Comparison of ENCODE assay signal across 8 mouse cellular contexts in genomic region chr2:155237276-155237675, GRCm38 (mm10). TPM values are rescaled to one million over a fixed set of nuclear protein-coding genes. Genes with fewer than 3 reads are reported as not detected.
A peak's percentile ranks its signal among the peaks of the same experiment; 100 is the strongest.
DNase-seq lines count a peak whose midpoint lies in the region; ATAC-seq and TF ChIP-seq lines count a peak whose summit lies in the region.

No protein-coding gene starts in this region.

- peaks cover 32% of the 10 kb centered on the region for H3K79me2 ChIP-seq in MEL (ENCODE audit: control insufficient read depth, insufficient read depth, low read length, poor library complexity)

- no peaks in the 10 kb centered on the region for H3K27me3 ChIP-seq in heart, embryonic 14.5 days (ENCODE audit: control insufficient read depth, insufficient read depth, low read length)
- no peaks in the 10 kb centered on the region for H3K27me3 ChIP-seq in MEL (ENCODE audit: control insufficient read depth in 1 of 2, insufficient read depth in 2 of 2, low read length in 2 of 2)
- no peaks in the 10 kb centered on the region for H3K27me3 ChIP-seq in forebrain, postnatal 0 days (ENCODE audit: insufficient read depth, low read length)
- no peaks in the 10 kb centered on the region for H3K27me3 ChIP-seq in liver, postnatal 0 days (ENCODE audit: insufficient read depth, low read length)

- TF ChIP-seq RAD21 in MEL (IDR thresholded peaks at IDR 0.05; ENCODE audit: low read depth, low read length), result no peak

- ATAC-seq in heart, embryonic 14.5 days (ENCODE audit: insufficient number of reproducible peaks, insufficient read depth, low FRiP score, low read depth), result no peak
- no peak for ATAC-seq in forebrain, postnatal 0 days
- ATAC-seq in liver, postnatal 0 days, result no peak
- ATAC-seq in activated CD4-positive, CD25-positive, alpha-beta regulatory T cell, adult 4 months, result no peak
- no peak for ATAC-seq in cerebellum, adult (ENCODE audit: insufficient number of reproducible peaks, low FRiP score, low TSS enrichment)

- H3K36me3 ChIP-seq in heart, embryonic 14.5 days (ENCODE audit: control insufficient read depth, insufficient read depth, low read length), result 0 out of 2 replicates have a peak, but pooled peaks cover 5% of the 10 kb centered on the region
- H3K36me3 ChIP-seq in MEL (ENCODE audit: control insufficient read depth in 1 of 2, insufficient read depth in 2 of 2, low read length in 2 of 2), result peaks cover 0 to 2% of the 10 kb centered on the region in 2 experiments; a peak in 1 of 4 replicates
- H3K36me3 ChIP-seq in forebrain, postnatal 0 days (ENCODE audit: insufficient read depth), result no peaks in the 10 kb centered on the region
- no peaks in the 10 kb centered on the region for H3K36me3 ChIP-seq in liver, postnatal 0 days (replicated peaks; ENCODE audit: insufficient read depth, low read length)

- H3K4me3 ChIP-seq in heart, embryonic 14.5 days (ENCODE audit: control insufficient read depth in 1 of 2, insufficient read depth in 1 of 2, low read depth in 1 of 2, low read length in 2 of 2), result peak overlapping the region; percentile 78 to 83
- H3K4me3 ChIP-seq in MEL (ENCODE audit: control insufficient read depth in 1 of 2, insufficient read depth in 1 of 2, low read depth in 2 of 2, low read length in 2 of 2), result peak overlapping the region; percentile 86 to 97
- peak overlapping the region; percentile 89 for H3K4me3 ChIP-seq in forebrain, postnatal 0 days (ENCODE audit: low read depth, low read length)
- peak overlapping the region; percentile 81 for H3K4me3 ChIP-seq in liver, postnatal 0 days (ENCODE audit: low read depth, low read length)

- H3K9me3 ChIP-seq in heart, embryonic 14.5 days (ENCODE audit: control insufficient read depth, low read length), result no peaks in the 10 kb centered on the region
- no peaks in the 10 kb centered on the region for H3K9me3 ChIP-seq in MEL (replicated peaks; ENCODE audit: insufficient read depth, low read length)
- H3K9me3 ChIP-seq in forebrain, postnatal 0 days (ENCODE audit: low read length), result no peaks in the 10 kb centered on the region
- no peaks in the 10 kb centered on the region for H3K9me3 ChIP-seq in liver, postnatal 0 days (ENCODE audit: low read length)

- H3K4me1 ChIP-seq in heart, embryonic 14.5 days (ENCODE audit: control insufficient read depth in 2 of 2, insufficient read depth in 2 of 2, low read length in 2 of 2), result peaks cover 6 to 15% of the 10 kb centered on the region in 2 experiments
- H3K4me1 ChIP-seq in MEL (ENCODE audit: control insufficient read depth in 1 of 2, insufficient read depth in 2 of 2, low read length in 2 of 2), result peaks cover 0 to 18% of the 10 kb centered on the region in 2 experiments; a peak in 2 of 4 replicates
- peaks cover 19% of the 10 kb centered on the region for H3K4me1 ChIP-seq in forebrain, postnatal 0 days (ENCODE audit: insufficient read depth)
- peaks cover 26% of the 10 kb centered on the region for H3K4me1 ChIP-seq in liver, postnatal 0 days (ENCODE audit: insufficient read depth)

- peak overlapping the region in 1 of 2 experiments; percentile 81; a peak in 2 of 4 replicates for H3K27ac ChIP-seq in heart, embryonic 14.5 days (replicated peaks in 1 of 2; ENCODE audit: control insufficient read depth in 1 of 2, insufficient read depth in 1 of 2, low read depth in 2 of 2, low read length in 2 of 2)
- no peak overlapping the region for H3K27ac ChIP-seq in MEL (ENCODE audit: control insufficient read depth, low read depth, low read length)
- H3K27ac ChIP-seq in forebrain, postnatal 0 days (ENCODE audit: low read depth, low read length), result peak overlapping the region; percentile 21; the same call in 1 of the 2 replicates
- H3K27ac ChIP-seq in liver, postnatal 0 days (ENCODE audit: low read depth), result peak overlapping the region; percentile 13; the same call in 1 of the 2 replicates

- no peak for DNase-seq in heart, adult 18-20 months
- DNase-seq in MEL (ENCODE audit: low read depth, low spot score), result peak; percentile 29
- no peak for DNase-seq in forebrain, postnatal 0 days
- no peak for DNase-seq in liver, postnatal 0 days
- DNase-seq in urinary bladder, postnatal 4 days (ENCODE audit: low spot score in 2 of 2), result no peak

- TF ChIP-seq CTCF in MEL (IDR thresholded peaks at IDR 0.05 in 2 of 3, conservative IDR thresholded peaks at IDR 0.05 in 1 of 3; ENCODE audit: control insufficient read depth in 1 of 3, insufficient read depth in 1 of 3, low read depth in 2 of 3, low read length in 3 of 3, poor library complexity in 1 of 3, severe bottlenecking in 1 of 3), result no peak
- no peak for TF ChIP-seq CTCF in forebrain, postnatal 0 days (IDR thresholded peaks at IDR 0.05; ENCODE audit: low read depth)
- TF ChIP-seq CTCF in liver, postnatal 0 days (IDR thresholded peaks at IDR 0.05; ENCODE audit: low read depth), result no peak

- H3K9ac ChIP-seq in heart, embryonic 14.5 days (ENCODE audit: low read length), result peak overlapping the region; percentile 85
- H3K9ac ChIP-seq in MEL (ENCODE audit: control insufficient read depth, low read depth, low read length, poor library complexity, severe bottlenecking), result peak overlapping the region; percentile 92
- H3K9ac ChIP-seq in forebrain, postnatal 0 days, result peak overlapping the region; percentile 86
- H3K9ac ChIP-seq in liver, postnatal 0 days (replicated peaks), result peak overlapping the region; percentile 86

- WGBS in heart, embryonic 14.5 days, result 7% methylated on average over 4 of the region's 4 CpGs
- 19% methylated on average over 4 of the region's 4 CpGs for WGBS in forebrain, postnatal 0 days
- WGBS in liver, postnatal 0 days (ENCODE audit: insufficient replicate concordance), result 8% methylated on average over 4 of the region's 4 CpGs

- peak overlapping the region; percentile 80 for H3K4me2 ChIP-seq in heart, embryonic 14.5 days (ENCODE audit: low read length)
- H3K4me2 ChIP-seq in forebrain, postnatal 0 days (ENCODE audit: low read depth), result peak overlapping the region; percentile 74
- H3K4me2 ChIP-seq in liver, postnatal 0 days (ENCODE audit: low read depth, low read length), result peak overlapping the region; percentile 68

- no peak for TF ChIP-seq POLR2A in MEL (IDR thresholded peaks at IDR 0.05; ENCODE audit: control insufficient read depth in 1 of 2, insufficient read depth in 1 of 2, low read depth in 1 of 2, low read length in 2 of 2, poor library complexity in 1 of 2)

- TF ChIP-seq EP300 in MEL (IDR thresholded peaks at IDR 0.05; ENCODE audit: low read depth in 1 of 2, low read length in 2 of 2), result no peak
- no peak for TF ChIP-seq EP300 in liver, postnatal 0 days (IDR thresholded peaks at IDR 0.05; ENCODE audit: low read depth)

TF ChIP-seq in MEL, 35 proteins besides CTCF, POLR2A, EP300 and RAD21:
- no peak for TF ChIP-seq HCFC1 (IDR thresholded peaks at IDR 0.05; ENCODE audit: low read depth, low read length)

RNA-seq across cellular contexts. Expression of gene Dynlrb1, which starts 0.9 kb away (rescaled TPM):
- 491 and 511 TPM in 2 replicates for polyA plus RNA-seq in heart, embryonic 14.5 days (2014; fragmentation: Nextera tagmentation; extraction: Ambion mirVana)
- 100 to 1,000 TPM; 138 to 161 TPM for total RNA-seq in heart, adult 18-20 months (2021)
- 175 and 193 TPM in 2 replicates for total RNA-seq in MEL (2012; rRNA removed)
- 100 to 1,000 TPM in 1 of 2 experiments, not detected in 1; 329 TPM for polyA plus RNA-seq in MEL (2012; ENCODE audit: insufficient read depth in 1 of 2, insufficient read length in 2 of 2, low read depth in 1 of 2, low replicate concordance in 2 of 2, missing spikeins in 1 of 2)
- 310 and 492 TPM in 2 replicates for total RNA-seq in forebrain, postnatal 0 days (2014; rRNA removed)
- 790 and 1,004 TPM in 2 replicates for polyA plus RNA-seq in forebrain, postnatal 0 days (2015; fragmentation: Nextera tagmentation; extraction: Ambion mirVana)
- 129 and 139 TPM in 2 replicates for polyA plus RNA-seq in liver, postnatal 0 days (2015; fragmentation: Nextera tagmentation; extraction: Ambion mirVana)
- polyA plus RNA-seq in activated CD4-positive, CD25-positive, alpha-beta regulatory T cell, adult 4 months (2017; shearing (Covaris generic)), result 100 to 1,000 TPM; 330 to 375 TPM

RNA-seq across cellular contexts. Expression of gene Map1lc3a, which starts 38.8 kb away (rescaled TPM):
- 359 and 441 TPM in 2 replicates for polyA plus RNA-seq in heart, embryonic 14.5 days (2014; fragmentation: Nextera tagmentation; extraction: Ambion mirVana)
- 100 to 1,000 TPM; 727 to 753 TPM for total RNA-seq in heart, adult 18-20 months (2021)
- total RNA-seq in MEL (2012; rRNA removed), result 5.4 and 11.4 TPM in 2 replicates
- polyA plus RNA-seq in MEL (2012; ENCODE audit: insufficient read depth in 1 of 2, insufficient read length in 2 of 2, low read depth in 1 of 2, low replicate concordance in 2 of 2, missing spikeins in 1 of 2), result 10 to 100 TPM in 1 of 2 experiments, not detected in 1; 12.4 TPM
- total RNA-seq in forebrain, postnatal 0 days (2014; rRNA removed), result 425 and 459 TPM in 2 replicates
- polyA plus RNA-seq in forebrain, postnatal 0 days (2015; fragmentation: Nextera tagmentation; extraction: Ambion mirVana), result 789 and 806 TPM in 2 replicates
- polyA plus RNA-seq in liver, postnatal 0 days (2015; fragmentation: Nextera tagmentation; extraction: Ambion mirVana), result 68.0 and 83.2 TPM in 2 replicates
- polyA plus RNA-seq in activated CD4-positive, CD25-positive, alpha-beta regulatory T cell, adult 4 months (2017; shearing (Covaris generic)), result 1 to 10 TPM; 1.4 to 2.3 TPM
